Mouse (Mus musculus): Measurements from ENCODE around the gene Sv2c. TPM values are rescaled to one million over a fixed set of nuclear protein-coding genes. Genes with fewer than 3 reads are reported as not detected.

The Sv2c gene
- polyA plus RNA-seq, 1 experiment from 2014 or later, result 1.8 TPM

DNA sequence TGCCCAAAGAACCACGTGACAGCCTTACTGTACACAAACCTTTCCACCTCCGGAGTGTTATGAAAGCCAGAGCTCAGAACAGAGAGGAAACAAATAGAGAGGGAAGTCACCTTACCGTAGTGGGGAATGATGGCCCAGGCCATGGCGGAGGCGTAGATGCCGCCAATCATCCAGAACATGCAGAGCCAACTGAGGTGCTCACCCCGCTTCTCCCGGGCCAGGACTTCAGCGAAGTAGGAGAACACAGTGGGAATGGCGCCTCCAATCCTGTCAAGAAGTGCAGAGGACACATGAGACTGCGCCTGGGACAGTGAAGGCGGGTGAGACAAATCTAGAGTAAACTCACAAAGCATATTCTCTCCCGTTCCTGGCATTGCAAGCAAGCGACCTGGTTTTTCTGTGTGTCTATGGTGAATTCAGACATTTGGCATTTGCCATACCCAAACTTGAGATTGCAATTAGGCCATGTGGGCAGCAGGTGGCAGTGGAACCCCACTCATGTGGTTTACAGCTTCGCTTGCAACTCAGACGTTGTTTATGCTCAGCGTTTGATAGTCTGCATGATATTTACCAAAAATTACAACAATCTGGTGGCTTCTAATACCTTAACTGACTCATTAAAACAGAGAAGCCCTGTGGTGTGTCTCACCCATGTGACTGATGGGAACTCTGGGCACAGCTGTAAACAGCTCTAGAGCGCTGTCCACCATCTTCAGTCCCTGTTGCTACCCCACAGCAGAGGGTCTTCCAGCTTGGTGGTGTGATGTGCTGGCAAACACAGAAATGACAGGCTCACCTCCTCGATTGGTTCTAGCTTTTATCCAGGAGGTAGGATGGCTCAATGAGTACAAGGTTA, 101.8 kb downstream of the Sv2c start:
- H3K4me2 ChIP-seq (ENCODE audit: low read length), result no peak overlapping the region
- peak; percentile 81 for DNase-seq (ENCODE audit: low spot score)
- no peaks in the 10 kb centered on the region for H3K9me3 ChIP-seq (replicated peaks; ENCODE audit: control insufficient read depth, low read length)
- no peak overlapping the region for H3K4me3 ChIP-seq (ENCODE audit: low read depth, low read length)
- WGBS, result 59% methylated on average over 19 of the region's 19 CpGs
- peak; percentile 50; the same call in 1 of the 2 replicates for ATAC-seq
- no peaks in the 10 kb centered on the region for H3K4me1 ChIP-seq (ENCODE audit: control insufficient read depth, insufficient read depth, low read length)
- H3K27ac ChIP-seq (ENCODE audit: low read depth, low read length), result no peak overlapping the region
- H3K9ac ChIP-seq (ENCODE audit: low read length), result no peak overlapping the region
- H3K36me3 ChIP-seq (ENCODE audit: control insufficient read depth, insufficient read depth, low read length), result no peaks in the 10 kb centered on the region
- no peaks in the 10 kb centered on the region for H3K27me3 ChIP-seq (replicated peaks; ENCODE audit: control insufficient read depth, insufficient read depth, low read length)

DNA sequence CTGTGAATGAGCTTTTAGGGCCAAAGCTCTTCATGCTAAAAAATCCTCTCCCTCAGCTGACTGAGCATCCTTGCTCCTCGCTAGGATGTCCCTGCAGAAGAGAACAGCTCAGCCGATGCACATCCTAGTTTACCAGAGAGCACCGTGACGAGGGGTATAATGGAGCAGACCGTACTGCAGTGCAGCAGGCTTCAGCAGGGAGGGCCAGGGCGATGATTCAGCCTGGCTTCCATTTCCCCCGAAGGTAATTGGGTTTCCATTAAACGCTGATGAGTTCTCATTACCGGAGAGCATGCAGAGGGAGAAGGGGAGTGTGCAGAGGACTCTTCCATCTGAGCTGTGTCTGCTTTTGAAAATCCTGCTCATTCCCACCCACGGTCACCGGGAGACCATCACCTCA, 108.5 kb downstream of the Sv2c start:
- H3K27ac ChIP-seq (ENCODE audit: low read depth, low read length), result no peak overlapping the region
- no peak overlapping the region for H3K4me2 ChIP-seq (ENCODE audit: low read length)
- ATAC-seq (no peak), DNase-seq (ENCODE audit: low spot score) (no peak)
- no peak overlapping the region for H3K9ac ChIP-seq (ENCODE audit: low read length)
- H3K9me3 ChIP-seq (replicated peaks; ENCODE audit: control insufficient read depth, low read length), result no peaks in the 10 kb centered on the region
- no peaks in the 10 kb centered on the region for H3K36me3 ChIP-seq (ENCODE audit: control insufficient read depth, insufficient read depth, low read length)
- 81% methylated on average over 11 of the region's 11 CpGs for WGBS
- no peak overlapping the region for H3K4me3 ChIP-seq (ENCODE audit: low read depth, low read length)
- H3K27me3 ChIP-seq (replicated peaks; ENCODE audit: control insufficient read depth, insufficient read depth, low read length), result no peaks in the 10 kb centered on the region
- H3K4me1 ChIP-seq (ENCODE audit: control insufficient read depth, insufficient read depth, low read length), result no peaks in the 10 kb centered on the region

DNA sequence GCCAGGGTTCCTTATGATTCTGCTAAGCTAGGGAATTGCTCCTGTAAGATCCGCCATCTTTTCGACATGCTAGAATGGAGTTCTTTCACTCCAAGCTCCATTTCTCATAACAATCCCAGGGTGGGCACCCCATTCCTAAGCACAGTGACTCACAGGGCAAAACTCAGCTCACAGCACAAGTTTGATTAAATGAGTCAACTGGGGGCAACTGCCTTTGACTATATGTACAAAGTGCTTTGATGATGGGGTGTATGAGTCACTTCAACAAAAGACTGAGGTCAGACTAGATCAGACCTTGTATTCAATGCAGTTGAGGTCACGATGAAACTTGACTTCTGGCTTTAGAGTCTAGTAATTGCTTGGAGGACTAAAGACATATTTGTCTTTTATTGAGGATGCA, 116.9 kb downstream of the Sv2c start:
- ATAC-seq (no peak), DNase-seq (ENCODE audit: low spot score) (no peak)
- Histone ChIP-seq H3K27ac (ENCODE audit: low read depth, low read length) (no peak overlapping the region), H3K36me3 (ENCODE audit: control insufficient read depth, insufficient read depth, low read length) (no peaks in the 10 kb centered on the region), H3K9me3 (replicated peaks; ENCODE audit: control insufficient read depth, low read length) (no peaks in the 10 kb centered on the region), H3K27me3 (replicated peaks; ENCODE audit: control insufficient read depth, insufficient read depth, low read length) (no peaks in the 10 kb centered on the region), H3K9ac (ENCODE audit: low read length) (no peak overlapping the region), H3K4me3 (ENCODE audit: low read depth, low read length) (no peak overlapping the region), H3K4me2 (ENCODE audit: low read length) (no peak overlapping the region), H3K4me1 (ENCODE audit: control insufficient read depth, insufficient read depth, low read length) (no peaks in the 10 kb centered on the region)
- WGBS, result 93% methylated on average over 3 of the region's 3 CpGs

DNA sequence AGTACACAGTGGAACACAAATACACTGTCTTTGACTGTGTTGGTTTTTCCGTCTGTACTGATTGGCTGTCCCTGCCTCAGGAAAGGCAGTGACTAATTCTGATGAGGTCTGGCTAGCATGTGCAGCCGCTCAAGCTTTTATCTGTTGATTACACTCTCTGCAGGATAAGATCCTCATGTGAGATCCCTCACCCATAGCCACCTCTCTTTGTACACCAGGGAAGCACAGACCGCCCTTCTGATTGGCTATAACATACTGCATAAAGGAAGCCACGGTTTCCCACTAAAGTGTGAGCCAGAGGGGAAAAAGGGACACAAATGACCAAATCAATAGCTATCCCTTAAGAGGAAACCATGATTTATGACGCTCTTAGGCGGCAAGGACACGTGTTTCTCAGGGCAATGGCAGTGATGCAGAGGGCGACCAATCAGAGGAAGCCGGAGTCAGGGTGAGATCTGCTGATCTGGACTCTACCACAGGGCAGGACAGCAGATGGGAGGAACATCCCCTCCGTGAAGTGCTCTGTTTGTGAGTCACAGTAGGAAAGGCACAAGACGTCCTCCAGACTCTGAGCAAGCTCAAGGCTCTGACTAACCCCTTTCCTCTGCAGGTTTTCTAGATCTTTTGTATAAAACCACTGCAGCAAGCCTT, 121.4 kb downstream of the Sv2c start:
- Histone ChIP-seq H3K4me3 (ENCODE audit: low read depth, low read length) (no peak overlapping the region), H3K36me3 (ENCODE audit: control insufficient read depth, insufficient read depth, low read length) (no peaks in the 10 kb centered on the region), H3K27ac (ENCODE audit: low read depth, low read length) (no peak overlapping the region), H3K27me3 (replicated peaks; ENCODE audit: control insufficient read depth, insufficient read depth, low read length) (no peaks in the 10 kb centered on the region), H3K9ac (ENCODE audit: low read length) (no peak overlapping the region), H3K4me1 (ENCODE audit: control insufficient read depth, insufficient read depth, low read length) (no peaks in the 10 kb centered on the region), H3K4me2 (ENCODE audit: low read length) (no peak overlapping the region), H3K9me3 (replicated peaks; ENCODE audit: control insufficient read depth, low read length) (no peaks in the 10 kb centered on the region)
- WGBS, result 63% methylated on average over 11 of the region's 11 CpGs
- 0 out of 2 replicates have a peak, but pooled peaks have one; percentile 34 for ATAC-seq
- DNase-seq (ENCODE audit: low spot score), result no peak

DNA sequence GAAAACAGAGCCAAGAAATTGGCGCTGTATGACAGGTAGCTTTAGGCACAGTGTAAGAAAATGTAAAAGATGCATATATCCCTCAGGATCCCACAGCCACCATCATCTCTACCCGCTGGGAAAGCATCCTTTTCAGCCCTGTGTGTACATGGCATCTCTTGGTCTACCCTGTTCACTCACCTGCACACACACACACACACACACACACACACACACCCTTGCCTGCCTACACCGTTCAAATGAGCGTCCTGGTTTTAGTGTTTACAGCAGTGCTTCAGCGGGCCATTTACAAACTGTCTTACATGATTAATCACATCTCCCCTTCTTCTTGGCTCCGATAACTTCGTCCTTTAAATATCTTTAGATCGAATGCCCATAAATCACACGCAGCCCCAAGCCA, 123.4 kb downstream of the Sv2c start:
- 82% methylated on average over 9 of the region's 9 CpGs for WGBS
- no peaks in the 10 kb centered on the region for H3K27me3 ChIP-seq (replicated peaks; ENCODE audit: control insufficient read depth, insufficient read depth, low read length)
- ATAC-seq, result no peak
- DNase-seq (ENCODE audit: low spot score), result no peak
- H3K4me2 ChIP-seq (ENCODE audit: low read length), result no peak overlapping the region
- no peaks in the 10 kb centered on the region for H3K9me3 ChIP-seq (replicated peaks; ENCODE audit: control insufficient read depth, low read length)
- no peak overlapping the region for H3K4me3 ChIP-seq (ENCODE audit: low read depth, low read length)
- H3K4me1 ChIP-seq (ENCODE audit: control insufficient read depth, insufficient read depth, low read length), result no peaks in the 10 kb centered on the region
- no peak overlapping the region for H3K9ac ChIP-seq (ENCODE audit: low read length)
- H3K36me3 ChIP-seq (ENCODE audit: control insufficient read depth, insufficient read depth, low read length), result no peaks in the 10 kb centered on the region
- no peak overlapping the region for H3K27ac ChIP-seq (ENCODE audit: low read depth, low read length)

DNA sequence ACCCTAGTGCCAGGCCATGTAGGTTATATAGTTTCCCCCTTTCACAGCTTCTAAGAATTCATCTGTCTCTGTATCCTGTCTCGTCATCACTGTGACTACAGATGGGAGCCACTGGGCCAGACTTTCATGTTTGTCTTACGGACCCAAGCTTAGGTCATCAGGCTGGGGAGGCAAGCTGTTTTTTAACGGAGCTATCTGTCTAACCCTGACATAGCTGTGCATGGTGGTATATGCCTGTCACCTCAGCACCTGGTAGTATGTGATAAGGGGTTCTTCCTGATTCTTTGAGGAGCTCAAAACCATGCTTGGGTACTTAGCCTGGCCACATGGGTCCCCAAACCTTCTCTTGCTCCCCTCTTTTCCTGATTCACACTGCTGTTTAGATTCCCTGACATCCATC, 124.2 kb downstream of the Sv2c start:
- WGBS, result 91% methylated on average over 3 of the region's 3 CpGs
- Histone ChIP-seq H3K27ac (ENCODE audit: low read depth, low read length) (no peak overlapping the region), H3K9ac (ENCODE audit: low read length) (no peak overlapping the region), H3K4me3 (ENCODE audit: low read depth, low read length) (no peak overlapping the region), H3K4me2 (ENCODE audit: low read length) (no peak overlapping the region), H3K4me1 (ENCODE audit: control insufficient read depth, insufficient read depth, low read length) (no peaks in the 10 kb centered on the region), H3K9me3 (replicated peaks; ENCODE audit: control insufficient read depth, low read length) (no peaks in the 10 kb centered on the region), H3K36me3 (ENCODE audit: control insufficient read depth, insufficient read depth, low read length) (no peaks in the 10 kb centered on the region), H3K27me3 (replicated peaks; ENCODE audit: control insufficient read depth, insufficient read depth, low read length) (no peaks in the 10 kb centered on the region)
- no peak for ATAC-seq
- no peak for DNase-seq (ENCODE audit: low spot score)

DNA sequence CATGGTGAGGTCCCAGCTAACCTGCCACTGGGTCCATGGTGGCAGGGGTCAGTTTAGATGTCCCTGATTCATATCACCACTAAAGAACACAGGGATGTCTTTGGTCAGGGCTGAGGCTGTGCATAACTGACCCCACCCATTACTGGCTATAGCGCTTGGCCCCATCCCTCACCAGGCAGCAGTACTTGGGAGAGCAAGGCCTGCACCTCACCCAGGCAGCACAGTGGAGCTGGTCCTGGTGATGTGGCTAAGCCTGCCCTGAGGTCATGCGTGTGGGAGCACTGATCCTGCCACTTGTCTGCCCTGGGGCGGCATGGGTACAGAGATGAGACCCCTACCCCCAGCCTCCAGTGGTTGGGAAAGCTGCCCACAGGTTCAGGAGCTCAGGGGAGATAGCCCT, 128.8 kb downstream of the Sv2c start:
- Histone ChIP-seq H3K4me2 (ENCODE audit: low read length) (no peak overlapping the region), H3K9me3 (replicated peaks; ENCODE audit: control insufficient read depth, low read length) (no peaks in the 10 kb centered on the region), H3K9ac (ENCODE audit: low read length) (no peak overlapping the region), H3K27ac (ENCODE audit: low read depth, low read length) (no peak overlapping the region), H3K4me3 (ENCODE audit: low read depth, low read length) (no peak overlapping the region), H3K27me3 (replicated peaks; ENCODE audit: control insufficient read depth, insufficient read depth, low read length) (no peaks in the 10 kb centered on the region), H3K36me3 (ENCODE audit: control insufficient read depth, insufficient read depth, low read length) (no peaks in the 10 kb centered on the region), H3K4me1 (ENCODE audit: control insufficient read depth, insufficient read depth, low read length) (no peaks in the 10 kb centered on the region)
- ATAC-seq (no peak), DNase-seq (ENCODE audit: low spot score) (no peak)
- WGBS, result 87% methylated on average over 3 of the region's 3 CpGs

DNA sequence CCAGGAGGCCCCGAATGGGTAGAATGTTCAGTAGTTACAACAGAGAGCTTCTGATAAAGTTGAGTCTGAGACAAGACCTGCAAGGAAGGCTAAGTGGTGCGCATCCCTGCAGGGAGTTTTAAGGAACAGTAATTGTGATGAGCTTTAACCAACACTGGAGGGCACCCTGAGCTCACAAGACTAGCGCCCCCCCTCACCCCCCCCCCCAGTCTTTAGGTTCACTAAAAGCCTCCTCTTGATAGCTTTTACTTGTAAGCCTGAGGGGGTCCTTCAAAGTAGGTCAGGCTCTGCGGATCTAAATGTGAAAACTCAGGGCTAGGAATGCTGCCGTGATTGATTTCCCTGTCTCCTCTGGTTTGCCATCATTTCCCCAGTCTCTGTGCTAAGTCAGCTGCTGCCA, 129.9 kb downstream of the Sv2c start:
- Histone ChIP-seq H3K9ac (ENCODE audit: low read length) (no peak overlapping the region), H3K4me1 (ENCODE audit: control insufficient read depth, insufficient read depth, low read length) (no peaks in the 10 kb centered on the region), H3K36me3 (ENCODE audit: control insufficient read depth, insufficient read depth, low read length) (no peaks in the 10 kb centered on the region), H3K27me3 (replicated peaks; ENCODE audit: control insufficient read depth, insufficient read depth, low read length) (no peaks in the 10 kb centered on the region), H3K9me3 (replicated peaks; ENCODE audit: control insufficient read depth, low read length) (no peaks in the 10 kb centered on the region), H3K4me2 (ENCODE audit: low read length) (no peak overlapping the region), H3K27ac (ENCODE audit: low read depth, low read length) (no peak overlapping the region), H3K4me3 (ENCODE audit: low read depth, low read length) (no peak overlapping the region)
- DNase-seq (ENCODE audit: low spot score) (peak; percentile 52), ATAC-seq (no peak)
- WGBS, result 30% methylated on average over 5 of the region's 5 CpGs

DNA sequence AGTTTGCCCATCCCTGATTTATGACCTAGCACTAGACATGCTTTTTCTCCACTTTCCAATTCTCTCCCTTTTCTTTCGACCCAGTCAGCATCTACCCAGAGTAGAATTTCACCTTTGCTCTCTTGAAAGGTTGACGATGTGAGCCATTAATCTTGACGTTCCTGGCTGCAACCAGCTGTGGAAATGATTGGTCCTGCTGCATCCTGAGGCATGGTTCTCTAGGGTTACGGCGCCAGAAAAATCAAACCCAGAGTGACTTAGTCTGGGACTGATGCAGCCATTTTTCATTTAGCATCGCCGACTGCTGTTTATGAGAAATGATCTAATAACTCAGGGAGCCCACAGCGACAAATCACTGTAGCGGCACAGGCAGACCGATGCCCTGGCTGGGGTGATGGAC, 133.0 kb downstream of the Sv2c start:
- Histone ChIP-seq H3K9ac (ENCODE audit: low read length) (no peak overlapping the region), H3K36me3 (ENCODE audit: control insufficient read depth, insufficient read depth, low read length) (no peaks in the 10 kb centered on the region), H3K4me1 (ENCODE audit: control insufficient read depth, insufficient read depth, low read length) (peaks cover 7% of the 10 kb centered on the region), H3K27me3 (replicated peaks; ENCODE audit: control insufficient read depth, insufficient read depth, low read length) (no peaks in the 10 kb centered on the region), H3K4me3 (ENCODE audit: low read depth, low read length) (no peak overlapping the region), H3K27ac (ENCODE audit: low read depth, low read length) (no peak overlapping the region), H3K9me3 (replicated peaks; ENCODE audit: control insufficient read depth, low read length) (no peaks in the 10 kb centered on the region), H3K4me2 (ENCODE audit: low read length) (no peak overlapping the region)
- no peak for DNase-seq (ENCODE audit: low spot score)
- WGBS, result 90% methylated on average over 10 of the region's 10 CpGs
- ATAC-seq, result no peak

Data from forebrain, embryonic 14.5 days (tissue).